Mouse (Mus musculus) MEL-GATA-1-ER (cell line): ENCODE results near the gene Sec31b.

Experiments used
- DNase-seq: peaks from one replicate; pipeline ENCODE4 v3.0.0-alpha.2; 2012; ENCODE audit warnings: low read depth; ENCODE audit errors: extremely low read depth

Sec31b gene

DNA sequence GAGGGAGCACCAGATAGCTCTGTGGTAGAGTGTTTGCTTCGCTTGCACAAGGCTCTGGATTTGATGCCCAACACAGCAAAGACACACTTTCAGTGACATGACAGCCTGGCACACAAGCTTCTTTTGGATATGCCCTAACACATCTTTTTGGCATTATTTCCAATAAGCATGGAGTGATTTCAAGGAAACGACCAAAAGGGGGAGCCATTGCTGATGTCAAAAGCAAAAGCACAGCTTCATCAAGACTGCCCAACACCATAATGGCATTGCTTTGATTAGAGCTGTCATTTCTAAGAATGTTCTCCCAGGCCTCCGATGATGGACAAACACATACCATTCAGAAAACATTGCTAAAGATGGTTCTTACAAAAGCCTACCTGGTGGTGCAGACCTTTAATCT lies 69.1 kb downstream of the Sec31b start:
- DNase-seq: peak; percentile 26

DNA sequence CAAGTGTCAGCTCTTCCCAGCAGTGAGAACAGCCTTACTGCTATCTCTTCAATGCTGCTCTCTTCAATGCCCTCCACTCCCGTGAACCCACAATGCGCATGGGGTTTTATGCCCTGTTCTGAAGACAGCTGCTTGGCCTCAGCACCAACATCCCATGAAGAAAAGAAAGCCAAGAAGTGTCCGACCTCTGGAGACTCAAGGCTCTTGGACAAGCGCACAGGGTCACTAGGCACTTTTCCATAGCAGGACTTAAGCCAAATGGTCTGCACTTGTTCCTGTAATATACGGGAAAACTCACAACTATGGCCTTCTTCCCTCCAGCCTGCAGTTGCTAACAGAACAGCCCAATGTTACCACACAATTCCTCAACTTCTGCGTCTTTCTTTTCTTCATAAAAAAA lies 70.4 kb downstream of the Sec31b start:
- no peak for DNase-seq

DNA sequence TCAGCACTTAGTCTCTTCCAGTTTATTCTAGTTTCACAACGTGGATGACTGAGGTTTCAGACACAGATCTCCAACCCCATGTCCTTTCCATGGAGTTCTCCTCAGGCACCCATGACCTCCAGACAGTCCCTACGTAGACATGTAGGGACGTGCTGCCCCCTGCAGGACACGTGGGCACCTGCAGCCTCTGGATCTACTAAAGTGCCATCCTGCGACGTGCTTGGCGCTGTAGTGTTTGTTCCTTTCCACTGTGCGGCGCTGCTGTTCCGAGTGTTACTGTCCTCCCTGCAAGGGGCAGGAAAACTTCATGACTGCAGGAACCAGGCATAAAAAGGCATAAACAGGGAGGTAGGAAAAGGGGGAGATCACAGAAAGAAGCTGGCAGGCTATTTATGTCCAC lies 71.5 kb downstream of the Sec31b start:
- peak; percentile 76 for DNase-seq
